Mouse (Mus musculus) monocyte, adult 2 months (primary cell): ENCODE results near the gene Pacrg.

ENCODE experiments used
- DNase-seq, 2 experiments: peaks; one replicate each; pipeline ENCODE4 v3.0.0; 2022; ENCODE audit warnings: low spot score in 2 of 2, low read depth in 1 of 2

Pacrg gene

GRCm38 (mm10) chr17:10627476-10627875 is 212.6 kb downstream of the Pacrg start:
- no peak for DNase-seq

GRCm38 (mm10) chr17:10626299-10627095 is 213.6 kb downstream of the Pacrg start:
- DNase-seq: no peak

GRCm38 (mm10) chr17:10624699-10625424 is 215.2 kb downstream of the Pacrg start:
- DNase-seq: no peak

GRCm38 (mm10) chr17:10620621-10621020 is 219.5 kb downstream of the Pacrg start:
- DNase-seq: no peak

GRCm38 (mm10) chr17:10619881-10620280 is 220.2 kb downstream of the Pacrg start:
- DNase-seq: no peak

- no peak for DNase-seq
Observed at GRCm38 (mm10) chr17:10617656-10618055, 222.5 kb downstream of the Pacrg start.

- no peak for DNase-seq
Observed at GRCm38 (mm10) chr17:10615611-10616010, 224.5 kb downstream of the Pacrg start.

GRCm38 (mm10) chr17:10614696-10615095 is 225.4 kb downstream of the Pacrg start:
- DNase-seq: no peak

GRCm38 (mm10) chr17:10611626-10612025 is 228.5 kb downstream of the Pacrg start:
- DNase-seq: no peak

- DNase-seq: no peak
Observed at GRCm38 (mm10) chr17:10608146-10608545, 232.0 kb downstream of the Pacrg start.

GRCm38 (mm10) chr17:10606090-10606489 is 234.0 kb downstream of the Pacrg start:
- DNase-seq: no peak

- DNase-seq: no peak
Observed at GRCm38 (mm10) chr17:10597741-10598140, 242.4 kb downstream of the Pacrg start.

GRCm38 (mm10) chr17:10589604-10590003 is 250.5 kb downstream of the Pacrg start:
- DNase-seq: no peak

GRCm38 (mm10) chr17:10588922-10589400 is 251.2 kb downstream of the Pacrg start:
- DNase-seq: no peak

- no peak for DNase-seq
Observed at GRCm38 (mm10) chr17:10583301-10583700, 256.8 kb downstream of the Pacrg start.

- no peak for DNase-seq
Observed at GRCm38 (mm10) chr17:10575306-10575705, 264.8 kb downstream of the Pacrg start.

GRCm38 (mm10) chr17:10572436-10572835 is 267.7 kb downstream of the Pacrg start:
- no peak for DNase-seq

- no peak for DNase-seq
Observed at GRCm38 (mm10) chr17:10569270-10569669, 270.8 kb downstream of the Pacrg start.

- no peak for DNase-seq
Observed at GRCm38 (mm10) chr17:10567411-10567810, 272.7 kb downstream of the Pacrg start.

GRCm38 (mm10) chr17:10564191-10564590 is 275.9 kb downstream of the Pacrg start:
- DNase-seq: no peak

- no peak for DNase-seq
Observed at GRCm38 (mm10) chr17:10562871-10563270, 277.2 kb downstream of the Pacrg start.

GRCm38 (mm10) chr17:10560053-10560452 is 280.1 kb downstream of the Pacrg start:
- DNase-seq: no peak
